Mouse (Mus musculus) forebrain, embryonic 14.5 days (tissue): ENCODE measurements at regions not wholly inside any gene's neighbourhood (a gene's known extent, or its start where the extent isn't known, plus 50 kb on each side); places are given as distances from the start of the nearest gene placed in this dataset.

Experiments
- ATAC-seq: fragments of 200-750 bp; cut with Nextera tagmentation; 2 replicates; pipeline ENCODE4 v1.8.0; 2017; ENCODE audit warnings: mild to moderate bottlenecking, moderate library complexity
- DNase-seq: peaks from one replicate; pipeline ENCODE4 v3.0.0-alpha.2; 2015; ENCODE audit warnings: low spot score
- H3K27ac ChIP-seq: fragments of 300-500 bp; sonication (generic); 2 replicates; pipeline ENCODE4 v1.5.1; 2014; ENCODE audit warnings: low read depth, mild to moderate bottlenecking, control low read depth, low read length, moderate library complexity
- H3K27me3 ChIP-seq: fragments of 300-500 bp; sonication (generic); replicated peaks from 2 replicates; pipeline ENCODE4 v1.6.1; 2014; ENCODE audit warnings: low read length, control low read depth, mixed read lengths; ENCODE audit not compliant: control insufficient read depth, insufficient read depth
- H3K36me3 ChIP-seq: fragments of 300-500 bp; sonication (generic); 2 replicates; pipeline ENCODE4 v1.6.1; 2014; ENCODE audit warnings: low read length, control low read depth; ENCODE audit not compliant: control insufficient read depth, insufficient read depth
- H3K4me1 ChIP-seq: fragments of 300-500 bp; sonication (generic); 2 replicates; pipeline ENCODE4 v1.6.1; 2014; ENCODE audit warnings: antibody characterized with exemption, low read length, control low read depth; ENCODE audit not compliant: control insufficient read depth, insufficient read depth
- H3K4me2 ChIP-seq: fragments of 300-500 bp; sonication (generic); 2 replicates; pipeline ENCODE4 v1.6.1; 2014; ENCODE audit warnings: mild to moderate bottlenecking, control low read depth, low read length
- H3K4me3 ChIP-seq: fragments of 300-500 bp; sonication (generic); 2 replicates; pipeline ENCODE4 v1.5.1; 2014; ENCODE audit warnings: low read depth, low read length, control low read depth
- H3K9ac ChIP-seq: fragments of 300-500 bp; sonication (generic); 2 replicates; pipeline ENCODE4 v1.6.1; 2014; ENCODE audit warnings: mild to moderate bottlenecking, low read length, control low read depth, moderate library complexity
- H3K9me3 ChIP-seq: fragments of 300-500 bp; sonication (generic); replicated peaks from 2 replicates; pipeline ENCODE4 v1.6.1; 2016; ENCODE audit warnings: low read length, control low read depth, mixed read lengths; ENCODE audit not compliant: control insufficient read depth
- whole genome bisulfite sequencing: fragments of 180-500 bp; shearing (Covaris S2); extraction: QIAGEN DNeasy Blood & Tissue Kit; methylation state at CpG from one replicate; pipeline ENCODE4 v1.1.7; 2014; 5-methylcytosine and 5-hydroxymethylcytosine counted together

DNA sequence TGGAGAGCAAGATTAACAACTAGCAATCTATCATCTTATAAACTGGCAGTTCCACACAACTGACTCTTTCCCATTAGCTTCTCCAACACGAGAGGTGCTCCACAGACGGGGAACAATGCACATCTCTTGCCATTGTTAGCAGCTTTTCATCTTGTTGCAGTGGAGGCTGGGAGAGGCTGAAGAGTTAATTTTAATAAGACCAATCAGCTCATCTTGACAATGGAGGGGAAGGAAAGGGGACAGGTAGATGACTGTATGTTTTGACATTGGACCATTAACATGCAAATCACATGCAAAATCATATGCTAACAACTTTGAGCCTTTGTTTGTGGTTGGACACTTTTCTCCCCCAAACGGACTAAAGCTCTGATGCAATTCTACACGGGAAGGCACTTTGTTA is 218.9 kb upstream of the Id4 start:
- Histone ChIP-seq H3K4me2 (no peak overlapping the region), H3K9me3 (no peaks in the 10 kb centered on the region), H3K4me3 (no peak overlapping the region), H3K4me1 (peaks cover 6% of the 10 kb centered on the region; the same call in 1 of the 2 replicates), H3K27me3 (no peaks in the 10 kb centered on the region), H3K27ac (peak overlapping the region; percentile 56; the same call in 1 of the 2 replicates), H3K36me3 (no peaks in the 10 kb centered on the region), H3K9ac (no peak overlapping the region)
- 8% methylated on average over 4 of the region's 4 CpGs for WGBS
- ATAC-seq (peak; percentile 64), DNase-seq (peak; percentile 58)

DNA sequence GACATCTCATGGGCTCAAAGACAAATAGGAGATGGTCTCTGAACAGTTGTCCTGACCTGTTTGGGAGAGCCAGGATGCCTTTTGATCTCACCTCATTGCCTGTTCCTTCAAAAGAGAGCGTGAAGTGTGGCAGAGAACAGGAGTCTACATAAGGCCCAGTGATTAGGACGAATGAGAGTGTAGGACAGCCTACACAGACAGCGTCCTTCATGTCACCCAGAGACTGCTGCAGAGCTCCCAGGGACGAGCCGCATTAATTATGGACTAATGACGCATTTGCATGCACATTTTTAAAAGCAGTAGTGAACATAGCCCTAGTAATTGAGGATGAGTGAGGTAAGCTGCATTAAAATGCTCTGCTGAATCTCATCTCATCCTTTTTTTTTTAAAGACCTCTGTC is 218.5 kb upstream of the Id4 start:
- Histone ChIP-seq H3K27me3 (no peaks in the 10 kb centered on the region), H3K27ac (peak overlapping the region; percentile 56; the same call in 1 of the 2 replicates), H3K36me3 (no peaks in the 10 kb centered on the region), H3K9me3 (no peaks in the 10 kb centered on the region), H3K4me2 (no peak overlapping the region), H3K4me3 (no peak overlapping the region), H3K9ac (no peak overlapping the region), H3K4me1 (peaks cover 6% of the 10 kb centered on the region; the same call in 1 of the 2 replicates)
- peak; percentile 46 for DNase-seq
- WGBS = 16% methylated on average over 6 of the region's 6 CpGs
- peak; percentile 68 for ATAC-seq

DNA sequence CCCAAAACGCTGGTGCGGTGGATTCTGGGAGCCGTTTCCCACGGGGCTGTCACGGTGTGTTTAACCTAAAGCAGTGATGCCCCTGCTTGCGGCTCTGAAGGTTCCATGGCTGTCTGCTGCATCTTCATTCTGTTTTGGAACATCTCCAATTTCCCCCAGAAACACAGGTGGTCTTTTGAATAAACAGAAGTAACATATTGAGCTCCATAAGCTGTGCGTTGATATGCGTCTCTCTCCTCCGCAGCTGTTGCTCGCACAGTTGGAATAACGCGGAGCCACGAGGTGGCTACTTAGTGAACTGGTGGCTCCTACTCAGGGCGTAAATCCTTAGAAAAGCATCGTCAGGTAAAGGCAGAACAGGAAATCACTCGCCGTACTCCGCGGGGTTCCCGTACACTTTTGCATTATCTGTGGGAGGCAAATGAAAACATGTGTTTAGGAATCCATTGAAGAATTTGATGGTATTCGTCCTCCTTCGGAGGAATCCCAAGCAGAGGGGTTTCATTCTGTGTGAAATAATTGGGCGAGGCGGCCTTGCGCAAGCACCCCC is 214.8 kb upstream of the Id4 start:
- ATAC-seq (peak; percentile 52), DNase-seq (peak; percentile 84)
- no peaks in the 10 kb centered on the region for H3K27me3 ChIP-seq
- peaks cover 6% of the 10 kb centered on the region; the same call in 1 of the 2 replicates for H3K4me1 ChIP-seq
- H3K36me3 ChIP-seq = no peaks in the 10 kb centered on the region
- H3K4me3 ChIP-seq = no peak overlapping the region
- H3K4me2 ChIP-seq = no peak overlapping the region
- WGBS = 69% methylated on average over 25 of the region's 25 CpGs
- H3K27ac ChIP-seq = no peak overlapping the region
- H3K9ac ChIP-seq = no peak overlapping the region
- no peaks in the 10 kb centered on the region for H3K9me3 ChIP-seq

DNA sequence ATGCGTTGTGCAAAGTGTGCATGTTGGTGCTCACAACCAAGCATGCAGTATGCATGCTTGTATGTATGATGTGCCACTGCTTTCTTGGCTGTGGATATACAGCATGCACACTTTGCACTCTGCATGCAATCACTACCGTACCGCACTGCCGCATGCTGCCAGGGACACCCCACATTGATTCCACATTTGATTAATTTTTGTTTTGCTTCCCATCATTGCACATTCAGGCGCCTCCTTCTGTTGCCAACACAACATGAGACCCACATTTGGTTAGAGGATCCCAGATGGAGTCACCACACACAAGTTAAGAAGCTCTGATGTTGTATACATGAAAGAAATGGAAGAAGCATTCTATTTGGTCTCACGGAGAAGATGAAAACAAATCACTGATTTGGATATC is 211.2 kb upstream of the Id4 start:
- 90% methylated on average over 6 of the region's 6 CpGs for WGBS

DNA sequence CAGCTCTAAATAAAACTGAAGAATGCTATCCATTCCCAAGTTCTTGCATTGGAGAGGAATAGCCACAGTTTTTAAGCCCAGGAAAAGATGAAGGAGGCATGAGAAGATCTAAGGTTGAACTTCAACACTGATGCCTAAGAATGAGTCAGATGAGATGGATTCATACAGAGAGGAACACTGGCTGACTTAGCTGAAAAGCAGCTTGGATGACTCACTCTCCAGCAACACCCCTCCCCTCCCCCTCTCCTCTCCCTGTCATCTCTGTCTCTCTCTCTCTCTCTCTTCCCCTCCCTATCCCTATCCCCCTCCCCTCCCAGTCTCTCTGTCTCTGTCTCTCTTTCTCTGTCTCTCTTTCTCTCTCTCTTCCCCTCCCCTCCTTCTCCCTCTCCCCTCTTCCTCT is 186.4 kb upstream of the Id4 start:
- ATAC-seq = no peak
- H3K9me3 ChIP-seq = no peaks in the 10 kb centered on the region
- H3K9ac ChIP-seq = no peak overlapping the region
- no peak overlapping the region for H3K27ac ChIP-seq
- H3K27me3 ChIP-seq = no peaks in the 10 kb centered on the region
- no peak for DNase-seq
- H3K4me1 ChIP-seq = no peaks in the 10 kb centered on the region; the same call in 1 of the 2 replicates
- no peaks in the 10 kb centered on the region for H3K36me3 ChIP-seq
- H3K4me2 ChIP-seq = no peak overlapping the region
- H3K4me3 ChIP-seq = no peak overlapping the region

More for the DNA sequence above, 211.2 kb upstream of the Id4 start:
- H3K4me3 ChIP-seq = no peak overlapping the region
- H3K27ac ChIP-seq = no peak overlapping the region
- ATAC-seq (peak; percentile 48; the same call in 1 of the 2 replicates), DNase-seq (peak; percentile 66)
- H3K9ac ChIP-seq = no peak overlapping the region
- no peaks in the 10 kb centered on the region for H3K27me3 ChIP-seq
- no peak overlapping the region for H3K4me2 ChIP-seq
- 0 out of 2 replicates have a peak, but pooled peaks cover 3% of the 10 kb centered on the region for H3K4me1 ChIP-seq
- no peaks in the 10 kb centered on the region for H3K9me3 ChIP-seq
- H3K36me3 ChIP-seq = no peaks in the 10 kb centered on the region

DNA sequence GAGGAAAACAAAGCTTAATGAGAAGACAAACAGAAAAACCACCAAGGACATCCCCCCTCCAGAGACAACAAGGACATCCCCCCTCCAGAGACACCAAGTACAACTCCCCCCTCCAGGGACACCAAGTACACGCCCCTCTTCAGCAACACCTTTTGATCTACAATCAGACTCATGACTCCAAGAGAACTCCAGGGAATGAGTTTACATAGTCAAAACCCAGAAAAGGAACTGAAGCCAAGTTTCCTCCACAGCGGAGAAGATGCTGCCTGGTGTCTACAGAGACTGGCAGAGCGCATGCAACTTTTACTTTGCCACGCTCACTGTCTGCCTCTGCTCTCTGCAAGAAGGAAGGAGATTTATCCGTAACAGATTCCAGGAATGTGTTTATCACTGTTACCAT is 185.7 kb upstream of the Id4 start:
- no peak for DNase-seq
- Histone ChIP-seq H3K27ac (no peak overlapping the region), H3K9me3 (no peaks in the 10 kb centered on the region), H3K27me3 (no peaks in the 10 kb centered on the region), H3K9ac (no peak overlapping the region), H3K4me3 (no peak overlapping the region), H3K36me3 (no peaks in the 10 kb centered on the region), H3K4me1 (no peaks in the 10 kb centered on the region; the same call in 1 of the 2 replicates), H3K4me2 (no peak overlapping the region)
- 87% methylated on average over 5 of the region's 5 CpGs for WGBS
- no peak for ATAC-seq

DNA sequence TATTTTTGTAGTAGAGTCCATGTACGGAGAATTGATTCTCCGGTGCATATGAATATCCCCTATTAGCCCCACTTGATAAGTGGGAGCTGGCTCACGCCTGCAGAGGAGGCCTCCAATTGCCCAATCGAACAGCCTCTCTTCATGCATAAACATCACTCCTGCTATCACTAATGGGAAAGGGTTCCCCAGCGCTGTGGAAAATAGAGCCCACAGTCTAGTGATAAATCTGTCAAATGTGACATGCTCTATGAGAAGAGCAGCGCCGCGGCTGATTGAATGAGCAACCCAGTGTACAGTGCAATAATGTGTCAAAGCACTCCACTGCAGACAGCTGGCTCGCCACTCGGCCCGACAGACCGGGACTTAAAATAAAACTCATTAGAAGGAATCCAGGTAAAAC is 182.8 kb upstream of the Id4 start:
- H3K4me2 ChIP-seq = no peak overlapping the region
- WGBS = 34% methylated on average over 12 of the region's 12 CpGs
- H3K9me3 ChIP-seq = no peaks in the 10 kb centered on the region
- 0 out of 2 replicates have a peak overlapping the region, but pooled peaks have one; percentile 1 for H3K9ac ChIP-seq
- no peaks in the 10 kb centered on the region; the same call in 1 of the 2 replicates for H3K4me1 ChIP-seq
- no peak overlapping the region for H3K4me3 ChIP-seq
- no peaks in the 10 kb centered on the region for H3K36me3 ChIP-seq
- DNase-seq = peak; percentile 70
- H3K27ac ChIP-seq = peak overlapping the region; percentile 39; the same call in 1 of the 2 replicates
- peak; percentile 61; the same call in 1 of the 2 replicates for ATAC-seq
- H3K27me3 ChIP-seq = no peaks in the 10 kb centered on the region

DNA sequence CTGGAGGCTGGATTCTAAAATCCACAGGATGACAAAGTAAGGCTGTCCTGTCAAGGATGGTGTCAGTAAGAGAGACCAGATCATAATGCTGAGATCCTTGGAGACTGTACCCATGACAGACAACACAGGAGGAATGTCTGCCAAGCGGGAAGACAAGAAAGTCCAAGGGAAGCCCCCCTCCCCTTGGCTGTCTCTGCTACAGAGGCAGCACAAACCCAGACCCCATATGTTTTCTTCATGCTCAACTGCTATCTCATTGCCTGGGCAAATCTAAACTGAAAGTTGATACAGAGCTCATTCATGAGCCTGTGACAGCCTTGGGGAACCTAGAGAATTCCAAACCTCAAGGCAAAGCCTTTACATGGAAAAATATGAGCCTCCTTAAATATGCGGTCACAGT is 177.7 kb upstream of the Id4 start:
- H3K4me2 ChIP-seq = no peak overlapping the region
- no peaks in the 10 kb centered on the region for H3K9me3 ChIP-seq
- ATAC-seq = no peak
- no peak overlapping the region for H3K9ac ChIP-seq
- no peak overlapping the region for H3K4me3 ChIP-seq
- H3K27me3 ChIP-seq = no peaks in the 10 kb centered on the region
- no peak for DNase-seq
- no peaks in the 10 kb centered on the region for H3K36me3 ChIP-seq
- 93% methylated on average over 2 of the region's 2 CpGs for WGBS
- no peak overlapping the region for H3K27ac ChIP-seq
- no peaks in the 10 kb centered on the region for H3K4me1 ChIP-seq

DNA sequence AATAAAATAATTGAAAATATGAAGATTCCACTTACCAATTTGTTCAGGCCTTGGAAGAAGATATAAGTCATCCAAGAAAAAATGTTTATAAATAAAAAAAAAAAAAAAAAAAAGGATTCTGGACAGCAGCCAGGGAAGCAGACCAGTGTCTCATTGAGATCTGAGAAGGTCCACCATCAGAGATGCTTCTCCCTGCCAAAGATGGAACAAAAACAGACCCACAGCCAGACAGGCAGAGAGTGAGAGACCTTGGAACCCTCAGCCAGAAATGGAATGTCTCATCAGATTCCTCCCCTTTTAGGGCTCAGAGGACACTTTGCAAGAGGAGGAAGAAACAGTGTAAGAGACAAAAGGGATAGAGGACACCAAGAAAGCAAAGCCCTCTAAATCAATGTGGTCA is 177.2 kb upstream of the Id4 start:
- no peak overlapping the region for H3K4me3 ChIP-seq
- no peaks in the 10 kb centered on the region for H3K27me3 ChIP-seq
- DNase-seq (no peak), ATAC-seq (no peak)
- no peaks in the 10 kb centered on the region for H3K36me3 ChIP-seq
- no peak overlapping the region for H3K27ac ChIP-seq
- no peaks in the 10 kb centered on the region for H3K9me3 ChIP-seq
- H3K9ac ChIP-seq = no peak overlapping the region
- no peak overlapping the region for H3K4me2 ChIP-seq
- H3K4me1 ChIP-seq = no peaks in the 10 kb centered on the region
